Mouse (Mus musculus): Measurements from ENCODE around the gene Gsx1.

GRCm38 (mm10) chr5:147185174-147185915, 3.2 kb upstream of the Gsx1 start:
- TF ChIP-seq CTCF (IDR thresholded peaks at IDR 0.05; ENCODE audit: control insufficient read depth, insufficient read depth, insufficient replicate concordance, low read depth, low read length) (no peak), POLR2A (IDR thresholded peaks at IDR 0.05; ENCODE audit: control insufficient read depth, low read depth, low read length) (no peak)

Data from testis, adult 2 months (tissue).